Mouse (Mus musculus): ENCODE data around the gene Cacnb2. TPM values are rescaled to one million over a fixed set of nuclear protein-coding genes. Genes with fewer than 3 reads are reported as not detected.
A peak's percentile ranks its signal among the peaks of the same experiment; 100 is the strongest.

Gene Cacnb2
- polyA plus RNA-seq, 1 experiment from 2014 or later: 1.2 TPM

- H3K27ac ChIP-seq: no peak overlapping the region
- H3K9me3 ChIP-seq (replicated peaks; ENCODE audit: low read length): no peaks in the 10 kb centered on the region
- ATAC-seq (replicated peaks; ENCODE audit: low FRiP score, low read depth) (peak; percentile 59), DNase-seq (ENCODE audit: low spot score) (peak; percentile 47)
- peaks cover 4% of the 10 kb centered on the region; the same call in 1 of the 2 replicates for H3K4me1 ChIP-seq (replicated peaks; ENCODE audit: insufficient read depth, low read length)
- WGBS: under 1% methylated on average over 22 of the region's 22 CpGs
- 0 out of 2 replicates have a peak, but pooled peaks cover 6% of the 10 kb centered on the region for H3K27me3 ChIP-seq (ENCODE audit: insufficient read depth, low read length)
- peak overlapping the region; percentile 81 for H3K4me2 ChIP-seq (ENCODE audit: low read length)
- no peak for TF ChIP-seq CTCF (IDR thresholded peaks at IDR 0.05; ENCODE audit: low read depth)
- H3K36me3 ChIP-seq (ENCODE audit: insufficient read depth, low read length): no peaks in the 10 kb centered on the region
- peak overlapping the region; percentile 60 for H3K4me3 ChIP-seq (replicated peaks; ENCODE audit: low read depth, low read length)
- peak overlapping the region; percentile 54 for H3K9ac ChIP-seq (ENCODE audit: low read depth, low read length)
Observed at GRCm38 (mm10) chr2:14604791-14605190, 1.9 kb downstream of the Cacnb2 start.

- ATAC-seq (replicated peaks; ENCODE audit: low FRiP score, low read depth) (no peak), DNase-seq (ENCODE audit: low spot score) (no peak)
- Histone ChIP-seq H3K4me3 (replicated peaks; ENCODE audit: low read depth, low read length) (peak overlapping the region; percentile 60), H3K27me3 (ENCODE audit: insufficient read depth, low read length) (0 out of 2 replicates have a peak, but pooled peaks cover 6% of the 10 kb centered on the region), H3K27ac (no peak overlapping the region), H3K4me1 (replicated peaks; ENCODE audit: insufficient read depth, low read length) (peaks cover 4% of the 10 kb centered on the region; the same call in 1 of the 2 replicates), H3K9ac (ENCODE audit: low read depth, low read length) (peak overlapping the region; percentile 54), H3K9me3 (replicated peaks; ENCODE audit: low read length) (no peaks in the 10 kb centered on the region), H3K36me3 (ENCODE audit: insufficient read depth, low read length) (no peaks in the 10 kb centered on the region), H3K4me2 (ENCODE audit: low read length) (peak overlapping the region; percentile 81)
- no peak for TF ChIP-seq CTCF (IDR thresholded peaks at IDR 0.05; ENCODE audit: low read depth)
- 11% methylated on average over 7 of the region's 7 CpGs for WGBS
Observed at GRCm38 (mm10) chr2:14605207-14605606, 2.3 kb downstream of the Cacnb2 start.

GRCm38 (mm10) chr2:14608606-14609005 lies 5.7 kb downstream of the Cacnb2 start:
- WGBS: 79% methylated on average over 4 of the region's 4 CpGs
- Histone ChIP-seq H3K4me1 (replicated peaks; ENCODE audit: insufficient read depth, low read length) (peaks cover 1% of the 10 kb centered on the region; the same call in 1 of the 2 replicates), H3K4me3 (replicated peaks; ENCODE audit: low read depth, low read length) (no peak overlapping the region), H3K27me3 (ENCODE audit: insufficient read depth, low read length) (0 out of 2 replicates have a peak, but pooled peaks cover 6% of the 10 kb centered on the region), H3K9ac (ENCODE audit: low read depth, low read length) (no peak overlapping the region), H3K27ac (no peak overlapping the region), H3K36me3 (ENCODE audit: insufficient read depth, low read length) (no peaks in the 10 kb centered on the region), H3K4me2 (ENCODE audit: low read length) (no peak overlapping the region), H3K9me3 (replicated peaks; ENCODE audit: low read length) (no peaks in the 10 kb centered on the region)
- no peak for ATAC-seq (replicated peaks; ENCODE audit: low FRiP score, low read depth)
- TF ChIP-seq CTCF (IDR thresholded peaks at IDR 0.05; ENCODE audit: low read depth): no peak
- no peak for DNase-seq (ENCODE audit: low spot score)

- Histone ChIP-seq H3K36me3 (ENCODE audit: insufficient read depth, low read length) (no peaks in the 10 kb centered on the region), H3K4me2 (ENCODE audit: low read length) (no peak overlapping the region), H3K27me3 (ENCODE audit: insufficient read depth, low read length) (no peaks in the 10 kb centered on the region), H3K4me1 (replicated peaks; ENCODE audit: insufficient read depth, low read length) (no peaks in the 10 kb centered on the region), H3K4me3 (replicated peaks; ENCODE audit: low read depth, low read length) (no peak overlapping the region), H3K9ac (ENCODE audit: low read depth, low read length) (no peak overlapping the region), H3K27ac (no peak overlapping the region), H3K9me3 (replicated peaks; ENCODE audit: low read length) (no peaks in the 10 kb centered on the region)
- 74% methylated on average over 4 of the region's 4 CpGs for WGBS
- DNase-seq (ENCODE audit: low spot score) (no peak), ATAC-seq (replicated peaks; ENCODE audit: low FRiP score, low read depth) (no peak)
- no peak for TF ChIP-seq CTCF (IDR thresholded peaks at IDR 0.05; ENCODE audit: low read depth)
Observed at GRCm38 (mm10) chr2:14612705-14613104, 9.8 kb downstream of the Cacnb2 start.

GRCm38 (mm10) chr2:14616361-14616760 lies 13.5 kb downstream of the Cacnb2 start:
- Histone ChIP-seq H3K9me3 (replicated peaks; ENCODE audit: low read length) (no peaks in the 10 kb centered on the region), H3K36me3 (ENCODE audit: insufficient read depth, low read length) (no peaks in the 10 kb centered on the region), H3K4me3 (replicated peaks; ENCODE audit: low read depth, low read length) (no peak overlapping the region), H3K9ac (ENCODE audit: low read depth, low read length) (no peak overlapping the region), H3K4me2 (ENCODE audit: low read length) (no peak overlapping the region), H3K27me3 (ENCODE audit: insufficient read depth, low read length) (no peaks in the 10 kb centered on the region), H3K27ac (no peak overlapping the region), H3K4me1 (replicated peaks; ENCODE audit: insufficient read depth, low read length) (no peaks in the 10 kb centered on the region)
- WGBS: 88% methylated on average over 3 of the region's 3 CpGs
- no peak for TF ChIP-seq CTCF (IDR thresholded peaks at IDR 0.05; ENCODE audit: low read depth)
- ATAC-seq (replicated peaks; ENCODE audit: low FRiP score, low read depth): no peak
- DNase-seq (ENCODE audit: low spot score): no peak

GRCm38 (mm10) chr2:14620120-14620853 lies 17.4 kb downstream of the Cacnb2 start:
- ATAC-seq (replicated peaks; ENCODE audit: low FRiP score, low read depth): no peak
- H3K36me3 ChIP-seq (ENCODE audit: insufficient read depth, low read length): no peaks in the 10 kb centered on the region
- H3K4me1 ChIP-seq (replicated peaks; ENCODE audit: insufficient read depth, low read length): no peaks in the 10 kb centered on the region
- H3K27me3 ChIP-seq (ENCODE audit: insufficient read depth, low read length): no peaks in the 10 kb centered on the region
- DNase-seq (ENCODE audit: low spot score): no peak
- WGBS: 82% methylated on average over 6 of the region's 6 CpGs
- H3K9me3 ChIP-seq (replicated peaks; ENCODE audit: low read length): no peaks in the 10 kb centered on the region
- no peak overlapping the region for H3K27ac ChIP-seq
- H3K9ac ChIP-seq (ENCODE audit: low read depth, low read length): no peak overlapping the region
- peak; percentile 18; the same call in 1 of the 2 replicates for TF ChIP-seq CTCF (IDR thresholded peaks at IDR 0.05; ENCODE audit: low read depth)
- no peak overlapping the region for H3K4me2 ChIP-seq (ENCODE audit: low read length)
- H3K4me3 ChIP-seq (replicated peaks; ENCODE audit: low read depth, low read length): no peak overlapping the region
